Mouse (Mus musculus): Measurements from ENCODE around the gene Rnase12. TPM values are rescaled to one million over a fixed set of nuclear protein-coding genes. Genes with fewer than 3 reads are reported as not detected.
A peak's percentile ranks its signal among the peaks of the same experiment; 100 is the strongest.

Gene Rnase12
- polyA plus RNA-seq, 1 experiment from 2014 or later, result not detected

DNA sequence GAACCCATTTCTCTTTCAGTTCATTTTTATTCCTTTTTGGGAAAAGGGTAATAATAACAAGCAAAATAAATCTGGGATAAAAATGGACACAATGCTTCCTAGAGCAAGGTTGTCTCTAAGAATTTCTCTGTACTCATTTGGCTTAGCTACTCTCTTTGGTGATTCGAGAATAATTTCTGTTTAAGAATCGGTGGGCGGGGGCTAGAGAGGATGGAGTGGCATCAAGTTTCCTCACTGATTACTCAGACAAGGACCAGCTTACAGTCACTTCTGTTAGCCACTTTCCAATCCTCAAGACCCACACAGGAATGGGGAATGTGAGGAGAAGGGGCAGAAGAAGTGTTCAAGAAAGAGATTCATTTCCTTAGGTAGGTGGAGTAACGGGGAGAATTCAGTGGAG is 48.7 kb downstream of the Rnase12 start:
- no peak for ATAC-seq (ENCODE audit: low FRiP score)
- Histone ChIP-seq H3K4me1 (no peaks in the 10 kb centered on the region), H3K9me3 (replicated peaks) (no peaks in the 10 kb centered on the region), H3K9ac (replicated peaks) (no peak overlapping the region), H3K36me3 (no peaks in the 10 kb centered on the region), H3K4me2 (no peak overlapping the region), H3K27ac (replicated peaks) (no peak overlapping the region), H3K4me3 (replicated peaks) (no peak overlapping the region), H3K27me3 (replicated peaks) (no peaks in the 10 kb centered on the region)
- 94% methylated on average over 4 of the region's 4 CpGs for WGBS

DNA sequence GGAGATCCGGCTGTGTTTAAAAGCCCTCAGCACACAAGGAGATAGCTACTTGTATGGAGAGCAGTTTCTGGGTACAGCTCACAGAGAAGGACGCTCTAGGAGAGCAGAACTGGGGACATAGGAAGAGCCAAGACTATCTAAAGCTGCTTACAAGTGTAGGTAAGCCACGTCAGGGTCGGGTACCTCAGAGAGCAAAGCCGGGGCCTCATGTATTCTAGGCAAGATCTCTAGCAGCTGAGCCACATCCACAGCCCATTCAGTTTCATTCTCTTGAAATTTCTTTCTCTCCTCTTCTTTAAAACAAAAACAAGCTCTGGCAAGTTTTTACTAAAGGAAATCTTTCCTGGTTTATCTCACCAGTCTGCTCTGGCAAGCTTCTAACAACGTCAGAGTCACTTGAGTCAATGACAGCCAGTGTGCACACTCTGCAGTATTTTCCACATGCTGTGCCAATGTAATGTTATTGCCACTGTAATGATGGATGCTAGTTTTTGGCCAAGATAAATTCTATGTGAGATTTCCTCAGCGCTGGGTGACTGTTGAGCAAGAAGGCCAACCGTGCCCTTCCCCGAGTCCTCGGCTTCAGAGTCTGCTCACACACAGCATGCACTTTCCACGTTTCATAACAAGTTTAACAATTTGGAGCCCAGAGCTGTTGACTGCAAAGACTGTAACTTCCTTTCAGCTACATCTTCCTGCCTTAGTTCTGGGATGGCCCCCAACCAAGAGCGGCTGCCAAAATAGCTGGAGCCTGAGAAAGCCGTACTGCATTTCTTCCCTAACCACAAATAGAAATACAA is 49.3 kb downstream of the Rnase12 start:
- no peaks in the 10 kb centered on the region for H3K4me1 ChIP-seq
- WGBS, result 81% methylated on average over 13 of the region's 13 CpGs
- H3K9me3 ChIP-seq (replicated peaks), result no peaks in the 10 kb centered on the region
- H3K27me3 ChIP-seq (replicated peaks), result no peaks in the 10 kb centered on the region
- 0 out of 2 replicates have a peak overlapping the region, but pooled peaks have one; percentile 3 for H3K27ac ChIP-seq (replicated peaks)
- no peak overlapping the region for H3K4me2 ChIP-seq
- no peak overlapping the region for H3K4me3 ChIP-seq (replicated peaks)
- no peaks in the 10 kb centered on the region for H3K36me3 ChIP-seq
- no peak overlapping the region for H3K9ac ChIP-seq (replicated peaks)
- ATAC-seq (ENCODE audit: low FRiP score), result no peak

- WGBS, result 83% methylated on average over 8 of the region's 8 CpGs
- no peak within 1 kb of the TSS for H3K9ac ChIP-seq (replicated peaks)
- no peaks in the 10 kb centered on the region for H3K9me3 ChIP-seq (replicated peaks)
- H3K4me1 ChIP-seq, result no peaks in the 10 kb centered on the region
- no peaks in the 10 kb centered on the region for H3K27me3 ChIP-seq (replicated peaks)
- no peaks in the 10 kb centered on the region for H3K36me3 ChIP-seq
- H3K27ac ChIP-seq (replicated peaks), result 0 out of 2 replicates have a peak within 1 kb of the TSS, but pooled peaks have one; percentile 3
- ATAC-seq (ENCODE audit: low FRiP score), result no peak
- H3K4me2 ChIP-seq, result no peak within 1 kb of the TSS
- H3K4me3 ChIP-seq (replicated peaks), result no peak within 1 kb of the TSS
These were observed 50.2 kb downstream of the Rnase12 start, which contains the start of gene Rnase10 for GRCm38 (mm10) chr14:51007152-51007801. TSS of gene Rnase10 (plus strand) at chr14:51007751.

Other genes starting within 250 kb of the Rnase12 start
- gene Ccnb1ip1, start 249.9 kb downstream of the Rnase12 start, polyA plus RNA-seq (2015; fragmentation: Nextera tagmentation; extraction: Ambion mirVana), result not detected in 2 replicates
- gene Parp2, start 249.8 kb downstream of the Rnase12 start, polyA plus RNA-seq (2015; fragmentation: Nextera tagmentation; extraction: Ambion mirVana), result 43.6 and 48.7 TPM in 2 replicates
- 3.1 and 4.0 TPM in 2 replicates for gene Tep1, start 187.1 kb downstream of the Rnase12 start, polyA plus RNA-seq (2015; fragmentation: Nextera tagmentation; extraction: Ambion mirVana)
- gene Klhl33, start 160.2 kb downstream of the Rnase12 start, polyA plus RNA-seq (2015; fragmentation: Nextera tagmentation; extraction: Ambion mirVana), result 3.4 and 4.1 TPM in 2 replicates
- gene Osgep, start 132.8 kb downstream of the Rnase12 start, polyA plus RNA-seq (2015; fragmentation: Nextera tagmentation; extraction: Ambion mirVana), result 107 and 125 TPM in 2 replicates
- 157 and 177 TPM in 2 replicates for gene Apex1, start 132.7 kb downstream of the Rnase12 start, polyA plus RNA-seq (2015; fragmentation: Nextera tagmentation; extraction: Ambion mirVana)
- 98.6 and 99.7 TPM in 2 replicates for gene Pip4p1, start 126.8 kb downstream of the Rnase12 start, polyA plus RNA-seq (2015; fragmentation: Nextera tagmentation; extraction: Ambion mirVana)
- gene Pnp, start 126.6 kb downstream of the Rnase12 start, polyA plus RNA-seq (2015; fragmentation: Nextera tagmentation; extraction: Ambion mirVana), result 20.5 and 36.3 TPM in 2 replicates
- gene Gm49342, start 113.1 kb downstream of the Rnase12 start, polyA plus RNA-seq (2015; fragmentation: Nextera tagmentation; extraction: Ambion mirVana), result not detected in 2 replicates
- gene Pnp2, start 101.7 kb downstream of the Rnase12 start, polyA plus RNA-seq (2015; fragmentation: Nextera tagmentation; extraction: Ambion mirVana), result 0.55 and 0.73 TPM in 2 replicates
- 0.10 TPM in 1 of 2 replicates, not detected in the other for gene Rnase10, start 49.9 kb downstream of the Rnase12 start, polyA plus RNA-seq (2015; fragmentation: Nextera tagmentation; extraction: Ambion mirVana)
- not detected in 2 replicates for gene Rnase9, start 15.8 kb downstream of the Rnase12 start, polyA plus RNA-seq (2015; fragmentation: Nextera tagmentation; extraction: Ambion mirVana)
- not detected in 2 replicates for gene Rnase11, start 7.5 kb downstream of the Rnase12 start, polyA plus RNA-seq (2015; fragmentation: Nextera tagmentation; extraction: Ambion mirVana)
- not detected in 2 replicates for gene Olfr750, start 16.8 kb upstream of the Rnase12 start, polyA plus RNA-seq (2015; fragmentation: Nextera tagmentation; extraction: Ambion mirVana)
- 18.6 and 30.0 TPM in 2 replicates for gene Rnase4, start 33.4 kb upstream of the Rnase12 start, polyA plus RNA-seq (2015; fragmentation: Nextera tagmentation; extraction: Ambion mirVana)
- gene Ang, start 33.5 kb upstream of the Rnase12 start, polyA plus RNA-seq (2015; fragmentation: Nextera tagmentation; extraction: Ambion mirVana), result 4.4 and 8.0 TPM in 2 replicates
- not detected in 2 replicates for gene Eddm3b, start 56.8 kb upstream of the Rnase12 start, polyA plus RNA-seq (2015; fragmentation: Nextera tagmentation; extraction: Ambion mirVana)
- gene Rnase6, start 66.2 kb upstream of the Rnase12 start, polyA plus RNA-seq (2015; fragmentation: Nextera tagmentation; extraction: Ambion mirVana), result 1.0 and 2.2 TPM in 2 replicates
- 1.1 and 1.5 TPM in 2 replicates for gene Rnase1, start 89.1 kb upstream of the Rnase12 start, polyA plus RNA-seq (2015; fragmentation: Nextera tagmentation; extraction: Ambion mirVana)
- not detected in 2 replicates for gene Rnase2b, start 104.6 kb upstream of the Rnase12 start, polyA plus RNA-seq (2015; fragmentation: Nextera tagmentation; extraction: Ambion mirVana)
- not detected in 2 replicates for gene Ang2, start 141.5 kb upstream of the Rnase12 start, polyA plus RNA-seq (2015; fragmentation: Nextera tagmentation; extraction: Ambion mirVana)
- gene Ear14, start 145.7 kb upstream of the Rnase12 start, polyA plus RNA-seq (2015; fragmentation: Nextera tagmentation; extraction: Ambion mirVana), result not detected in 2 replicates
- gene Rnase2a, start 198.5 kb upstream of the Rnase12 start, polyA plus RNA-seq (2015; fragmentation: Nextera tagmentation; extraction: Ambion mirVana), result not detected in 2 replicates